26 mouse cellular contexts compared by ENCODE assay signal in the genomic region with DNA sequence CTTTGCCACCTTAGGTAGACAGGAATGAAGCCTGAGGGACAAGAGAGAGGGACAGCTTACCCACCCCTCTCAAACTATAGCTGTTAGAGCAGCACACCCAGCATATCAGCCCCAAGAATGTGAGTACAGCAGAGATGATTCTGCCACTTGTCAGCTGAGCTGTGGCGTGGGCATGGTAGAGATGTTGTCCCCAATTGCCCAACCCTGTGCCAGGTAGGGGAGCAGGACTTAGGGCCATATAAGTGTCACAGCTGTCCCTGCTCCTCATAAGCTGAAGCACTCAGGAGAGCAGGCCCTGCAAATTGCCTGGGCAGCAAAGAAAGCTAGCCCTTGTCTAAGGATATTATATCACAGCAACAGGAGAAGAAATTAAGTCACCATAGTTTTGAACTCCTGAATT. TPM values are rescaled to one million over a fixed set of nuclear protein-coding genes. Genes with fewer than 3 reads are reported as not detected.
"Had no signal": no experiment of that assay in that cellular context is flagged by ENCODE, and none has a peak within 500 bp of the region (broad histone marks: within the 10 kb centered on the region; RNA-seq: fewer than 3 reads in every experiment).

No protein-coding gene starts in this region.

RNA-seq across cellular contexts. Expression of a gene that starts 30.7 kb away (rescaled TPM):
- polyA plus RNA-seq: heart, embryonic 11.5 days; heart, embryonic 12.5 days; heart, embryonic 13.5 days; heart, embryonic 14.5 days; heart, embryonic 15.5 days; heart, embryonic 16.5 days; heart, postnatal 0 days; hindbrain, embryonic 10.5 days; hindbrain, embryonic 11.5 days; hindbrain, embryonic 12.5 days; hindbrain, embryonic 13.5 days; hindbrain, embryonic 14.5 days; hindbrain, embryonic 15.5 days; hindbrain, embryonic 16.5 days; hindbrain, postnatal 0 days; inflammation-experienced regulatory T-cells, adult 6 months; intestine, embryonic 14.5 days; intestine, embryonic 15.5 days; intestine, embryonic 16.5 days; intestine, postnatal 0 days; kidney, adult 2 months; kidney, embryonic 14.5 days; kidney, embryonic 15.5 days; kidney, embryonic 16.5 days; kidney, postnatal 0 days; large intestine, adult 2 months had no signal

RNA-seq across cellular contexts. Expression of a gene that starts 35.4 kb away (rescaled TPM):
- polyA plus RNA-seq: heart, embryonic 11.5 days; heart, embryonic 12.5 days; heart, embryonic 13.5 days; heart, embryonic 14.5 days; heart, embryonic 15.5 days; heart, embryonic 16.5 days; heart, postnatal 0 days; hindbrain, embryonic 10.5 days; hindbrain, embryonic 11.5 days; hindbrain, embryonic 12.5 days; hindbrain, embryonic 13.5 days; hindbrain, embryonic 14.5 days; hindbrain, embryonic 15.5 days; hindbrain, embryonic 16.5 days; hindbrain, postnatal 0 days; inflammation-experienced regulatory T-cells, adult 6 months; intestine, embryonic 14.5 days; intestine, embryonic 15.5 days; intestine, embryonic 16.5 days; intestine, postnatal 0 days; kidney, adult 2 months; kidney, embryonic 14.5 days; kidney, embryonic 15.5 days; kidney, embryonic 16.5 days; kidney, postnatal 0 days; large intestine, adult 2 months had no signal

RNA-seq across cellular contexts. Expression of a gene that starts 48.3 kb away (rescaled TPM):
- polyA plus RNA-seq: heart, embryonic 11.5 days; heart, embryonic 12.5 days; heart, embryonic 13.5 days; heart, embryonic 14.5 days; heart, embryonic 15.5 days; heart, embryonic 16.5 days; heart, postnatal 0 days; hindbrain, embryonic 10.5 days; hindbrain, embryonic 11.5 days; hindbrain, embryonic 12.5 days; hindbrain, embryonic 13.5 days; hindbrain, embryonic 14.5 days; hindbrain, embryonic 15.5 days; hindbrain, embryonic 16.5 days; hindbrain, postnatal 0 days; inflammation-experienced regulatory T-cells, adult 6 months; intestine, embryonic 14.5 days; intestine, embryonic 15.5 days; intestine, embryonic 16.5 days; intestine, postnatal 0 days; kidney, adult 2 months; kidney, embryonic 14.5 days; kidney, embryonic 15.5 days; kidney, embryonic 16.5 days; kidney, postnatal 0 days; large intestine, adult 2 months had no signal
